Mouse (Mus musculus) neural tube, embryonic 14.5 days (tissue): Measurements from ENCODE around the gene Dld. TPM values are rescaled to one million over a fixed set of nuclear protein-coding genes. Genes with fewer than 3 reads are reported as not detected.

ENCODE experiments used
- ATAC-seq: fragments of 200-750 bp; cut with Nextera tagmentation; 2 replicates; pipeline ENCODE4 v1.8.0; 2017; ENCODE audit warnings: low read depth, mild to moderate bottlenecking, moderate TSS enrichment, moderate library complexity
- H3K27ac ChIP-seq: fragments of 300-500 bp; sonication (generic); 2 replicates; pipeline ENCODE4 v1.5.1; 2014; ENCODE audit warnings: low read depth, mild to moderate bottlenecking, control low read depth, low read length, moderate library complexity, mixed read lengths
- H3K27me3 ChIP-seq: fragments of 300-500 bp; sonication (generic); 2 replicates; pipeline ENCODE4 v1.6.1; 2014; ENCODE audit warnings: low read length; ENCODE audit not compliant: control insufficient read depth, insufficient read depth
- H3K36me3 ChIP-seq: fragments of 300-500 bp; sonication (generic); 2 replicates; pipeline ENCODE4 v1.6.1; 2014; ENCODE audit warnings: low read length, mixed read lengths; ENCODE audit not compliant: control insufficient read depth, insufficient read depth
- H3K4me1 ChIP-seq: fragments of 300-500 bp; sonication (generic); 2 replicates; pipeline ENCODE4 v1.6.1; 2014; ENCODE audit warnings: low read length; ENCODE audit not compliant: control insufficient read depth, insufficient read depth
- H3K4me2 ChIP-seq: fragments of 300-500 bp; sonication (generic); 2 replicates; pipeline ENCODE4 v1.6.1; 2014; ENCODE audit warnings: mild to moderate bottlenecking, low read depth, low read length, control low read depth
- H3K4me3 ChIP-seq: fragments of 300-500 bp; sonication (generic); 2 replicates; pipeline ENCODE4 v1.5.1; 2014; ENCODE audit warnings: low read depth, low read length, control low read depth, mixed read lengths
- H3K9ac ChIP-seq: fragments of 300-500 bp; sonication (generic); replicated peaks from 2 replicates; pipeline ENCODE4 v1.6.1; 2014; ENCODE audit warnings: low read depth, mild to moderate bottlenecking, control low read depth, low read length, mixed read lengths
- H3K9me3 ChIP-seq: fragments of 300-500 bp; sonication (generic); 2 replicates; pipeline ENCODE4 v1.6.1; 2016; ENCODE audit warnings: low read length; ENCODE audit not compliant: control insufficient read depth
- WGBS: fragments of 180-500 bp; shearing (Covaris S2); extraction: QIAGEN DNeasy Blood & Tissue Kit; methylation state at CpG from one replicate; pipeline ENCODE4 v1.1.7; 2014; 5-methylcytosine and 5-hydroxymethylcytosine counted together
- polyA plus RNA-seq: library from polyadenylated mRNA; unstranded; fragments of >200 nt; fragmentation: Nextera tagmentation; extraction: Ambion mirVana; gene quantifications from 2 replicates; pipeline ENCODE4 v1.2.1, GENCODE M21; 2014

The Dld gene
- polyA plus RNA-seq, 1 experiment from 2014 or later = 132 TPM

GRCm38 (mm10) chr12:31377241-31377640, 26.0 kb upstream of the Dld start:
- Histone ChIP-seq H3K27ac (no peak overlapping the region), H3K36me3 (no peaks in the 10 kb centered on the region), H3K27me3 (no peaks in the 10 kb centered on the region), H3K9ac (no peak overlapping the region), H3K4me1 (0 out of 2 replicates have a peak, but pooled peaks cover 2% of the 10 kb centered on the region), H3K4me3 (no peak overlapping the region), H3K9me3 (no peaks in the 10 kb centered on the region), H3K4me2 (no peak overlapping the region)
- ATAC-seq = no peak
- 89% methylated on average over 11 of the region's 11 CpGs for WGBS

- Histone ChIP-seq H3K9me3 (no peaks in the 10 kb centered on the region), H3K4me3 (peak overlapping the region; percentile 20; the same call in 1 of the 2 replicates), H3K9ac (peak overlapping the region; percentile 39; the same call in 1 of the 2 replicates), H3K4me1 (0 out of 2 replicates have a peak, but pooled peaks cover 2% of the 10 kb centered on the region), H3K36me3 (no peaks in the 10 kb centered on the region), H3K27me3 (no peaks in the 10 kb centered on the region), H3K4me2 (peak overlapping the region; percentile 23), H3K27ac (no peak overlapping the region)
- ATAC-seq = peak; percentile 66
- 18% methylated on average over 13 of the region's 13 CpGs for WGBS
Measured at GRCm38 (mm10) chr12:31376326-31376950, 25.2 kb upstream of the Dld start.

DNA sequence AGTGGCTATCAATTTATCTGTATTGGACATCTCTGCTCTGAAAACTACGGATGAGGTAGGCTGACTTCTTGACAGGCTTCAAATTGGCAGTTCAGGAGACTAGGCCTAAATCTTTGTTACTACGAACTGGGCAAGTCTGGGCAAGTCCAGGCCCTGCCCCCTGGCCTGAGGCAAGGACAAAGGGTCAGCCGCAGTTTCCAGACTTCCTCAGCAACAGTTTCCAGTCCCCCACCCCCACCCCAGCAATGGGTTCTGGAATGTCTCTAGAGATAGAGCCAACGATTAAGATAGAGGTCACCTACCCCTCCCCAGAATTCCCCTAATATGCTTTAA, 24.0 kb upstream of the Dld start:
- ATAC-seq = peak; percentile 14; the same call in 1 of the 2 replicates
- Histone ChIP-seq H3K36me3 (no peaks in the 10 kb centered on the region), H3K4me2 (no peak overlapping the region), H3K4me3 (no peak overlapping the region), H3K9me3 (no peaks in the 10 kb centered on the region), H3K27ac (no peak overlapping the region), H3K27me3 (no peaks in the 10 kb centered on the region), H3K4me1 (0 out of 2 replicates have a peak, but pooled peaks cover 2% of the 10 kb centered on the region), H3K9ac (no peak overlapping the region)
- WGBS = 76% methylated on average over 4 of the region's 4 CpGs

- no peak overlapping the region for H3K9ac ChIP-seq
- H3K4me1 ChIP-seq = 0 out of 2 replicates have a peak, but pooled peaks cover 2% of the 10 kb centered on the region
- H3K9me3 ChIP-seq = no peaks in the 10 kb centered on the region
- H3K4me2 ChIP-seq = peak overlapping the region; percentile 14; the same call in 1 of the 2 replicates
- H3K4me3 ChIP-seq = no peak overlapping the region
- no peaks in the 10 kb centered on the region for H3K27me3 ChIP-seq
- no peak overlapping the region for H3K27ac ChIP-seq
- H3K36me3 ChIP-seq = no peaks in the 10 kb centered on the region
- WGBS = 37% methylated on average over 9 of the region's 9 CpGs
- peak; percentile 89 for ATAC-seq
Measured at GRCm38 (mm10) chr12:31374603-31375282, 23.5 kb upstream of the Dld start.

DNA sequence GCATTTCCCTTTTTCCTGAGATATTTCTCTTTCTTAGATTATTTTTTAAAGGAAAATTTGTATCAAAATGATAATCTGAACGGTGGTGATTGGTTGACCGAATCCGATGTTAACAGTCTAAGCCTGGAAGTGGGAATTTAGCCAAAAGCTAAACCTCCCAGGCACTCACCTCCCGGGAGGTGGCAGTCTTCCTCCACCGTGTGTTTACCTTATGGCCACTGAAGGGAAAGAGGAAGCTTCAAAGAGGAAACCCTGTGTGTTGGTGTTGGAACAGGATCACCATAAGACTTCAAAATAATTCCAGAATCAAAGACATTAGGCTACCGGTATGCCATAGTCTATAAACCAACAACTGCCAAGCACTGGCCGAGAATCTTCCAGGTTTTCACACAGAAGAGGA, 18.4 kb upstream of the Dld start:
- Histone ChIP-seq H3K4me3 (no peak overlapping the region), H3K9me3 (no peaks in the 10 kb centered on the region), H3K36me3 (no peaks in the 10 kb centered on the region), H3K27me3 (no peaks in the 10 kb centered on the region), H3K4me1 (no peaks in the 10 kb centered on the region), H3K4me2 (no peak overlapping the region), H3K27ac (no peak overlapping the region), H3K9ac (no peak overlapping the region)
- WGBS = 85% methylated on average over 7 of the region's 7 CpGs
- ATAC-seq = no peak

DNA sequence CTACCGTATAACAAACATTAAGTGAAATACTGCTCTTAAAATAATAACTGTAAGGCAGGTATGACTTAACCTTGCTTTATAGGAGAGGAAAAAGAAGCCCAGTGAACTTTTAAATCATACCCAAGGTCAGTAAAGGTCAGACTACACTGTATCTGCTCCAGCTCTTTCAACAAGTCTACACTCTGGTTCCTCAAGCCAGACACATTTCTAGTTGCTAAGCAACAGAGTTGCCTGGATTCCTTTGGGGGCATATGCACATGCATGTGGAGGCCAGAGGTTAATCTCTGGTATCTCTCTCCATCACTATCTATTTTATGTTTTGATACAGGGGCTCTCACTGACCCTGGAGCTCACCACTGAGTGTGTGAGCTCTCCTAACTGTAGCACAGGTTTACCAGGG, 17.9 kb upstream of the Dld start:
- no peak for ATAC-seq
- Histone ChIP-seq H3K27ac (no peak overlapping the region), H3K9me3 (no peaks in the 10 kb centered on the region), H3K4me1 (no peaks in the 10 kb centered on the region), H3K36me3 (no peaks in the 10 kb centered on the region), H3K4me2 (no peak overlapping the region), H3K9ac (no peak overlapping the region), H3K27me3 (no peaks in the 10 kb centered on the region), H3K4me3 (no peak overlapping the region)
- WGBS = 89% methylated on average over 1 of the region's 1 CpGs

DNA sequence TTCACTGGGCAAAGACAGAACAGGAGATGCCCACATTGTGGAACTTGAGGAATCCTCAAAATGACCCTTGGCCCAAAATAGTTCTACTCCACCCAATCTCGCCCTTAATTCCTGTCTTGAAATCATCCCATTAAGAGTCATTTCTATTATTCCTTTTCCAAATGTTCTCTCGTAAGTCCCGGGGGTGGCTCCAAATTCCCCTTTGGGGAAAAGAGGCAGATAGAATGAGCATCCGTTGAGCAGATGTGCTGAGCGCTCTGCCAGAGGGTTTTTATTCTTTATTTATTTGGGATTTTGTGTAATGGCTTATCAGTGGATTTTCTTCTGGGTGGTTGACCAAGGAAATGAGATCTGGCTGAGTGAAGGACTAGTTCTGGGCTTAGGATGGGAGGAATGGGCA, 16.5 kb upstream of the Dld start:
- WGBS = 76% methylated on average over 5 of the region's 5 CpGs
- no peaks in the 10 kb centered on the region for H3K9me3 ChIP-seq
- no peaks in the 10 kb centered on the region for H3K36me3 ChIP-seq
- H3K27ac ChIP-seq = no peak overlapping the region
- no peaks in the 10 kb centered on the region for H3K27me3 ChIP-seq
- no peak overlapping the region for H3K4me3 ChIP-seq
- ATAC-seq = no peak
- no peak overlapping the region for H3K9ac ChIP-seq
- no peak overlapping the region for H3K4me2 ChIP-seq
- H3K4me1 ChIP-seq = no peaks in the 10 kb centered on the region

DNA sequence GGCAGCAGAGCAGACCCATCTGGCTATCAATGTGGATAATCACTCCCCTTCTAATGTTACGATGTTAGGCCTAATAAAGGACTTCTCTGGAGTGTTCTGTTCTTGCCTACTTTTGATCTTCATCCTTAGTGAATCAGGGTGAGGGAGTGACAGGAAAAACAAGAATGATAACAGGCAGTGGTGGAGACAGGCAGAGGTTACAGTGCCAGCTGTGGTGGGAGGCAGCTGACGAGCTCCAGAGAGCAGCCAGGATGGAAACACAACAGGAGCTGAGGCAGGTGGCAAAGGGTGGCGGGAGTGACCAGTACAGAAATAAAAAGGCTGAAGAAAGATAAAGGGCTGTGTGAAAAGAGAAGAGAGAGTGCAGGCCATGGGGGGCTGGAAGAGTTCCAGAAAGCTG, 15.2 kb upstream of the Dld start:
- H3K9me3 ChIP-seq = no peaks in the 10 kb centered on the region
- H3K4me2 ChIP-seq = no peak overlapping the region
- no peaks in the 10 kb centered on the region for H3K27me3 ChIP-seq
- H3K4me1 ChIP-seq = no peaks in the 10 kb centered on the region
- ATAC-seq = no peak
- H3K9ac ChIP-seq = no peak overlapping the region
- H3K27ac ChIP-seq = no peak overlapping the region
- H3K4me3 ChIP-seq = no peak overlapping the region
- H3K36me3 ChIP-seq = no peaks in the 10 kb centered on the region
- WGBS = 60% methylated on average over 3 of the region's 3 CpGs

GRCm38 (mm10) chr12:31350191-31350943, 886 bp downstream of the Dld start:
- Histone ChIP-seq H3K4me2 (peak overlapping the region; percentile 84), H3K27me3 (no peaks in the 10 kb centered on the region), H3K4me3 (peak overlapping the region; percentile 98), H3K36me3 (0 out of 2 replicates have a peak, but pooled peaks cover 3% of the 10 kb centered on the region), H3K9ac (peak overlapping the region; percentile 94), H3K4me1 (peaks cover 5% of the 10 kb centered on the region), H3K27ac (peak overlapping the region; percentile 78), H3K9me3 (no peaks in the 10 kb centered on the region)
- 29% methylated on average over 15 of the region's 15 CpGs for WGBS
- ATAC-seq = no peak
